Mouse (Mus musculus) right cerebral cortex, postnatal 25 days (tissue): ENCODE data around the gene Ptprt.
A peak's percentile ranks its signal among the peaks of the same experiment; 100 is the strongest.

ENCODE experiments used
- DNase-seq: peaks from one replicate; pipeline ENCODE4 v3.0.0; 2022

The Ptprt gene

DNA sequence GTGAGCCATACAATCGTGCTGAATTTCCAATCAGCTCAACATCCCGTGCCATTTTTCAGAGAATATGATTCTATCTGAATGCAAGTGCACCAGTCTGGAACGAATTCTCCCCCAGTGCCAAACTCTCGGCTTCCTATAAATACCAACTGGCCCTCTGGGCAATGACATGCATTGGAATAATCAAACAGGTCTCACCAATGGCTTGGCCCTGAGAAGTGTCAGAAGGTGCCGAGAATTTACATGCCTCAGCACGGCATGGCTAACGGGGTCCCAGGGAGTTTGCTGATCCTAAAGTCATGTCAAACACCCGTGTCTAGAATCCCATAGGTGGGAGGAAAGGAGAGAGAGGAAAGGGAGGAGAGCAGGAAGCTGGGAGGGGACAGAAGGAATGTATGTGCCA lies 251.7 kb downstream of the Ptprt start:
- no peak for DNase-seq

GRCm38 (mm10) chr2:162401316-162402100 lies 259.4 kb downstream of the Ptprt start:
- peak; percentile 12 for DNase-seq

DNA sequence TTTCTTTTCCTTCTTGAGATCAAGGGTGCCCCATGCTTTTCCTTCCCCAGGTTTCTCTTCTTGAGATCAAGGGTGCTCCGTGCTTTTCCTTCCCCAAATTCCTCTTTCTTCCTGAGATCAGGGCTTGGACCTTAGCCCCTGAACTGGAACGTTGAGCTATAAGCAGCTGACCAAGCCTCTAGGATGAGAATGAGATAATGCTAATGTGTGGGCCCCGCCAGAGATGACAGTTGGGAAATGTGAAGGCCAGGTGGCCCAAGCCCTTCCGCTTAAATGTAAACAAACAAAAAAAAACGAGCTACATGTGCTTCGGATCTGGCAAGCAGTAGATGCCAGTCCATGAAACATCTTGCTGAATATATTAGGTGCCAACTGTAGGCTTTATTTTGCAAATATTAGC lies 266.3 kb downstream of the Ptprt start:
- DNase-seq = no peak

DNA sequence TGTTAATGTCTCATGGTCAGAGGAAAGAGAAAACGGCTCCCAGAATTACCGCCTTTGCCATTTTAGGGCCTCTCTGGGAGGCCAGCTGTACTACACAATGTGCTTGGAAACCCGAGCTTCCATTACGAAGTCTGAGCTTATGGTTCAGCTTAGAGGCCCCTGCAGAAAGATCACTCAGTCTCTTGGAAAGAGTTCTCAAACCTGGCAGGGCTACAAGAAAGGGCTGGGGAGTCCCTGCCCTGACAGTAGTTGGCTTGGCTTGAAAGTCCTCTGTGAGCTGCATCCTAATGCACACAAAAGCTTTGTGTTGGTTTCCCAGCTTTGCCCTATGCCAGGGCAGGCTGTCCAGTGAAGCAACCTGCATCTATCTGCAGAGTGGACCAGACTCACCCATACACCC lies 269.1 kb downstream of the Ptprt start:
- peak; percentile 14 for DNase-seq

- DNase-seq = no peak
Measured at GRCm38 (mm10) chr2:162377309-162377708, 283.6 kb downstream of the Ptprt start.

GRCm38 (mm10) chr2:162349047-162349446 lies 311.9 kb downstream of the Ptprt start:
- DNase-seq = no peak

- DNase-seq = no peak
Measured at GRCm38 (mm10) chr2:162341846-162342245, 319.1 kb downstream of the Ptprt start.

GRCm38 (mm10) chr2:162340231-162340630 lies 320.7 kb downstream of the Ptprt start:
- DNase-seq = no peak

DNA sequence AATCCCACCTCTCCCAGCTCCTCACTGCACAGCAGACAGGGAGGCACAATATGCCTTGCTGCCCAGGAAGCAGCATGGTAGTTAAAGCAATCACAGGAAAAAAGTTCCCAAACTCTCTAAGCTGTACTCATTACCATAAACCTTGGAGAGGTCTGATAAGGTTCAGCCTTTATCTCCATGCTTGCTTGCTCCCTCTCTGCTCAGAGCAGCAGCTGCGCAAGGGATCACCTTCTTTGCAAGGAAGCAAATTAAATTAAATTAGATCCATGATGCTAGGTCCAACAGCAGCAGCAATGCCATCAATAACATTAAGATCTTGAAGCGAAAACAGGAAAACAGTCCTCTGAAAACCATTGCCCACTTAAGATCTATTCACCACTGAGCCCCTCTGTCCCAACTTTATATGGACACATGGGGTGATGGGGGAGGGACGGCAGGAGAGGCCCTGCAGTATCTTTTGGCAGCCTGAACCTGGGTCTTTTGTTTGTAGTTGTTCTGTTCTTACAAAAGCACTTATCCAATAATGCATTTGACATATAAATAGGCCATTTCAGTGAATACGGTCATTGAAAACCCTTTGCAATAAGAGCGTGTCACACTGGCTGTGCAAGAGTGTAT lies 328.8 kb downstream of the Ptprt start:
- no peak for DNase-seq

DNA sequence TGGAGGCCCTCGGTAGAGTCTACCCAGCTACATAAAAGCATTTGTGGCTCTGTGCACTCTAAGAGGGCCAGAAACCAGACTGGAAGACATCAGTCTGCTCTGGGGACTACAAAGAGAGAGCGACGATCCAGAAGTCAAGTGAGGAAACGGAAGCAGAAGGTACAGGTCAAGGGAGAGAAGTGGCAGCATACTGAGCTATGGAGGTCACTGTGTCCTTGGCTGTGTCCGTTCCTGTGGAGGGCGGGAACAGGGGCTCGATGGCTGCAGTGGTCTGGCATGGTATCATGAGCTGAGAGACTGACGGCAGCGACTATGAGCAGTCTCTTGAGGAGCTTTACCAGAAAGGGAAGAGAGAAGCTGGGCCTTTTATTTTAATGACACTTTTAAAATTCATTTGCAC lies 331.5 kb downstream of the Ptprt start:
- DNase-seq = no peak

DNA sequence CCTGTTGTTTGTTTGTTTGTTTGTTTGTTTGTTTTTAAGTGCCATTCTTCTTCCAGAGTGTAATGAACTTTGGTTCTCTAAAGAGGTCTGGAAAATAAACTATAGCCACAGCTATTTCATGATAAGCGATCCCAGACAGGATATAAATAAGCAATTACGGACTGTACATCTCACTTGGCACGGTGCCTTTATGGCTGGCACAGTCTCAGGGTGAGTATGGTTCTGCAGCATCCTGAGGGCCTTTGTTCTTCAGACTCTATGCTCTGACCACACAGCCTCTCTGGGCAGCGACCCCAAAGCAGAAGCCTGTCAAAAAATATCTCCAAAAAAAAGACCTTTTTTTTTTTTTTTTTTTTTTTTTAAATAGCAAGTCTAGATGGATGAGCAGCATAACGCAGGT lies 338.5 kb downstream of the Ptprt start:
- DNase-seq = no peak

- no peak for DNase-seq
Measured at GRCm38 (mm10) chr2:162307996-162308395, 353.0 kb downstream of the Ptprt start.

DNA sequence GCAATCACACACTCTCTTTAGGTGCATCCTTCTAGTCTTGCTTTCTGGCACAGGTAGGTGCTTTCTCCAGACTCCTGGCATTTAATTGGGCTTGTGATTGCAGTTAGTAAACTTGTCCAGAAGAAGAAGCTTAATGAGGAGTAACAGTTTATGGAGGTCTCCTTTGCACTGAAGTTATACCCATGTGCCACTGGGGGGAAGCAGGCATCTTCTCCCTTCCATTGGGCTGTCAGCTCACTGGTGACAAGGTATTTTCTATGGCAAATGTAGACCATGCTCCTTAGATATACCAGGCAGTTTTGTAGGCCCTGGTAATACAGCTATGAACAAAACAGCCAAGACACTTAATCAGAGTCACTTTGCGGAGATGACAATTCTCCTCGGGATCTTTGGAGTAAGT lies 366.9 kb downstream of the Ptprt start:
- no peak for DNase-seq

DNA sequence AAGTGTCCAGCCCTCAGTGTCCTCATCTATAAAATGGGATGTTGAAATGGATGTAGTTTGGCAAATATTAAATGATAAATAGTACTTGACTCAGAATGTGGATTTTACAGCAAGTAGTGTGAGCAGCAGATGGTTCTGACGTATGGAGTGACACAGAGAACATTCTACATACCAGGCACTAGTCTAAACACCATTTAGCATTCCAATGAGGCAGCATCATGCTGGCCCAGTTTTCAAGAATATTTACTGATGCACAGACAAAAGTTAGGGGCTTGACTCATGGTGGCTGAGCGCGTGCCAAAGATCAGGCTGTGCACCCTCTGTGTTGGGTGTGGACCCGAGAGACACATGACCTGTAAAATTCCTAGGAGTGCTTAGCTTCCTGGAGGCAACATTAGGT lies 378.3 kb downstream of the Ptprt start:
- no peak for DNase-seq

DNA sequence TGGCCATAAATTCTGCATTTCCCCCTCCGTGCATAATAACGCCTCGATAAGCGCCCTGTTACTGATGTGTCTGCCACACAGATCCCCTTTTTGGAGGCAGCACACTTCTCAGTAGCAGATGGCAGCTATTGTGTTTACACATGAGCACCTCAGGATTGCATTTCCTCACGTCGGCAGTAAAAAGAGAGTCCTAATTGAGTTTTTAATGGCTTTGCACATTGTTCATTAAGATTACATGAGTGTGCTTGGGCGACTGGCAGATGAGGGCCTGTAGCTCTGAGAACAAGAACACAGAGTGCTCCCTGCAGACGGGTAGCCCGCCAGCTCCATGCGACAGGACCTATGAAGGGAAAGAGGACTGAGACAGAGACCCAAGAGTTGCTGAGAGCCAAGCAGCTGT lies 378.8 kb downstream of the Ptprt start:
- no peak for DNase-seq

GRCm38 (mm10) chr2:162273826-162274225 lies 387.1 kb downstream of the Ptprt start:
- peak; percentile 25 for DNase-seq

DNA sequence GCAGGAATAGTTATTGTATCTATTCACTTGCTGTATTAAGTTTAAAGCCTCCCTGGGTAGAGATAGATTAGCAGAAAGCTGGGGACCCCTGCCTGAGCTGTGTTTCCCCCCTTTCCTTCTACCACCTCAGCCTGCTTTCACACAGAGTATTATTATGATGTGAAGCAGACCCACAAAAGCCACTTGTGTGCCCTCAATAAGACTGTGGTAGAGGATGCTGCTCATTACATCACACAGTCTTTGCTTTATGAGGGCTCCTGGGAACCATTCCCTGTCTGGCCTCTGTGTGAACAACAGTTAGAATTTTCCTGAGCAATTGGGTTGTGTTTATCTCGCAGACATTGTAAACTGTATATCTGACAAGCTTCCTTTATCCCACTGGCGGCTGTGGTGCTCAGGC lies 409.7 kb downstream of the Ptprt start:
- no peak for DNase-seq

DNA sequence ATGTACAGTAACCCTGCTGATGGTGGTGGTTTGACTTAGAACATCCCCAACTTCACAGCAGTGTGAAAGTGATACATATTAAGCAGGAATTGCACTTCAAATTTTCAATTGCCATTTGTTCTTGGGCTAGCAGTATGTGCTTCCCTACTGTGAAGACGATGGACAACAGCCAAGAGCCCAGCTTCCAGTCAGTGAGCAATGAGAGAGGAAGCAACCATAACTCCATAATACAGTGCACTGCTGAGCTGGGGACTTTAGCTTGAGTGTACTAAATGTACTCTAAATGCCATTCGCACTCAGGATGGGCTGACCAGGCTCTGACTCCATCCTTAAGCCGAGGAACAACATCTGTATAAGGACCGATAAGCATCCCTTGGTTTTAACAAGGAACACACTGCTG lies 412.7 kb downstream of the Ptprt start:
- DNase-seq = no peak

GRCm38 (mm10) chr2:162222476-162222875 lies 438.5 kb downstream of the Ptprt start:
- peak; percentile 15 for DNase-seq

DNA sequence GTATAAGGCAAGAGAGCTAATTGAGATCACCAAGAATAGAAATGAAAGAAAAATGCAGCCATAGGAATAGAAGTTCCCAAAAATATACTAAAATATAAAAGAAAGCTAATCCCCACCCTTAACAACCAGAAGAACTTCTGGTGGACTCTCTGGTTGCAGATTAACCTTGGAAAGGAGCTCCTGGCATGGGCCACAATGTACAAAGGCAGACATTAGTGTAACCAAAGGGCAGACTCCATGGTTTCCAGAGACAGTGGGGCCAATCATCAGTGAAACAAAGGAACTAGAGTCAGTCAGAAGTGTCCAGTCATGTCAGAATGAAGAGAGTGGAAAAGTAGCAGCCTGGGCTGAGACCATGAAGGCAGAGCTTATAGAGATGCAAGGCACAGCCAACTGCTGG lies 440.4 kb downstream of the Ptprt start:
- DNase-seq = no peak

GRCm38 (mm10) chr2:162219507-162219906 lies 441.4 kb downstream of the Ptprt start:
- DNase-seq = peak; percentile 61

DNA sequence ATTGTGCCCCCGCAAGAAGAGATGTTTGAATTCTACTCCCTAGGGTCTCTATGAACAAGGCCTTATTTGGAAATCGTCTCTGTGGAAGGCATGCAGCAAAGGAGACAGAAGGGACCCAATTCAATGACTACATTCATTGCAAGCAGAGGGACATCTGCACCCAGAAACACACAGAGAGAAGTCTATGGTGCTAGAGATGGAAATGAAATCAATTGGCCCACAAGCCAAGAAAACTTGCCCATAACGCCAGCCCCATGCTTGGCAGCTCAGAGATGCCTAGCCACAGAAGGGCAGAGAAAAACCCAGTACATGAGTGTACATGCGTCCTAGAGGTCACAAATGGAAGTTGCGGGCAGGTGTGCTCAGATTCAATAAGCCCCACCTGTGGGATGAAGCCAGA lies 443.1 kb downstream of the Ptprt start:
- DNase-seq = no peak

DNA sequence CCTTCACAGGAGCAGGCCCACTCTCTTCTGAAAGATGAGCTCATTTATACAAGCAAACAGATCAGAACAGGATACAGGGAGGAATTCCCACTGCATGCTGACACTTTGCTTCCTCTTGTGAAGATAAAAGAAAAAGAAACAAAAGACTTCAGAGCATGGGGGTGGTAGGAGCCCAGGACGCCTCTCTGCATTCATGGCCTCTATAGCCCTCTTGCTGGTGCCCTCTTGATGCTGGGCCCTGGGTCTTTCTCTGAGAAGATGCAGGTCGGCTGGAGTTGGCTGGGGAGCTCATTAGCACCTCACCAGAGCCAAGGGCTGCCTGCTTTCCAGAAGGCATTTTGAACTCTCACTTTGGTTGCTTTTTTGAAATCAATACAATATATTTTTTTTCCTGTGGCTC lies 448.6 kb downstream of the Ptprt start:
- DNase-seq = no peak

GRCm38 (mm10) chr2:162210564-162210963 lies 450.4 kb downstream of the Ptprt start:
- no peak for DNase-seq

DNA sequence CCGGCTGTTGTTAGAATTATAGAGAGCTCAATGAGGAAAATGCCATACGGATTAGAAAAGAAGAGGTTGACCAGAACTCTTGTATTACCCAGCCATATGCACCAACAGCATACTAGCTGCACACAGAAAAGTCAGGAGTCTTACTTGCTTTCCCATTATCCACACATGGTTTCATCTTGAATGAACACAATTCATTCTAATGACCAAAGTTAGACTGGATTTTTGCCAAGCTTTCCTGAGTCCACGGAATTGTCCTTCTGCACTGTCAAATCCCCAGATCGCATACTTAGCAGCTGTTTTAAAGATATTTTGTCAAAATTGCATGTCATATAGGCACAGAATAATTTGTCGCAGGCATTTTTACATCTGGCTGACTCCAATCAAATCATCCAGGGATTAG lies 463.6 kb downstream of the Ptprt start:
- DNase-seq = no peak
